Mouse (Mus musculus) macrophage (primary cell): ENCODE measurements around the gene Cmtm6. TPM values are rescaled to one million over a fixed set of nuclear protein-coding genes. Genes with fewer than 3 reads are reported as not detected.
"Not testable (repeated sequence)": the region's sequence is repeated elsewhere in the genome, so short reads cannot be mapped to it uniquely, and the experiment has no call there.

ENCODE experiments used
- H3K27ac ChIP-seq: fragments of 350-480 bp; formaldehyde crosslinking; 2 replicates; pipeline ENCODE4 v1.9.0; 2021
- H3K36me3 ChIP-seq: fragments of 350-480 bp; formaldehyde crosslinking; 2 replicates; pipeline ENCODE4 v1.9.0; 2021; ENCODE audit errors: inconsistent target
- H3K4me3 ChIP-seq: fragments of 350-480 bp; formaldehyde crosslinking; 2 replicates; pipeline ENCODE4 v1.9.0; 2021; ENCODE audit errors: inconsistent target
- H3K79me2 ChIP-seq: fragments of 350-480 bp; formaldehyde crosslinking; 2 replicates; pipeline ENCODE4 v1.9.0; 2021; ENCODE audit errors: inconsistent target
- WGBS: methylation state at CpG from one replicate; pipeline ENCODE4 v1.1.7; 2026; ENCODE audit warnings: inconsistent platforms; ENCODE audit not compliant: missing documents; 5-methylcytosine and 5-hydroxymethylcytosine counted together
- polyA plus RNA-seq: library from polyadenylated mRNA; stranded (reverse); fragments of 250-400 nt; gene quantifications from 3 replicates; pipeline ENCODE4 v1.2.4, GENCODE M21; 2018; ENCODE audit warnings: inconsistent platforms

The Cmtm6 gene
- polyA plus RNA-seq, 1 experiment from 2014 or later = 61.4 TPM

DNA sequence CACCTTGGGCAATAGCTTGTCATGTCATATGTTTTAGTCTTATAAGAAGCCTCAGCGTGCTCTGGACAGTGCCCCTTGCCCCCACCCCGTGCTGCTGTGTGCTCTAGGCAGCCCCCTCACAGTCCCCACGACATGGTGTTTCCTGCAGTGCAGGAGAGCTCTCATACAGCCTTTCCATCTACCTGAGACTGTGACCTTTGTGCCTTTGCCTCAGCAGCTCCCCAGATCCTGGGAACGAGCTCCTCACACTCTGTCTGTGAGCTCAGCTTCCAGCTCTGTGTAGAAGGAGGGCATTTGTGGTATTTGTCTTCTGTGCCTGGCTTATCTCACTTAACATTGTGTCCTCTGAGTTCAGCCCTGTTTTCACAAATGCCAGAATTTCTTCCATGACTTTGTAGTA, 29.0 kb upstream of the Cmtm6 start:
- 0 out of 2 replicates have a peak, but pooled peaks cover 15% of the 10 kb centered on the region for H3K36me3 ChIP-seq

DNA sequence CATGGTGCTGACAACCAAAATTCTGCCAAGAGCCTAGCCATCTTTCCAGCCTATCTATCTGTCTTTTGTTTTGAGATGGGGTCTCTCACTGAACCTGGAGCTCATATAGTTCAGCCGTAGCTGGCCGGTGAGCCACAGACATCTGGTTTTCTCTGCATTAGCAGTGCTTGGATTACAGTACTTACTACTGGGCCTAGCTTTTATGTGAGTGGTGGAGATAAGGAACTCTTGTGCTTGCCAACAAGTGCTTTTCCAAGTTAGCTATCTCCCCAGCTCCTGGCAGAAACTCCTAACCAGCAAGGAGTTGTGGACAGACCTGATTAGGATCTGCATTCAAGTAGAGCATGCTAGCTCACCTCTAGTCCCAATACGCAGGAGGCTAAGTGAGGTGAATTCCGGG, 23.1 kb upstream of the Cmtm6 start:
- 99% methylated on average over 4 of the region's 4 CpGs for WGBS
- H3K36me3 ChIP-seq = peaks cover 42% of the 10 kb centered on the region
- no peak overlapping the region for H3K27ac ChIP-seq
- no peak overlapping the region for H3K4me3 ChIP-seq
- H3K79me2 ChIP-seq = peaks cover 41% of the 10 kb centered on the region

More for the DNA sequence above, 29.0 kb upstream of the Cmtm6 start:
- WGBS = 97% methylated on average over 4 of the region's 4 CpGs
- H3K79me2 ChIP-seq = peaks cover 100% of the 10 kb centered on the region
- H3K4me3 ChIP-seq = no peak overlapping the region
- H3K27ac ChIP-seq = no peak overlapping the region

DNA sequence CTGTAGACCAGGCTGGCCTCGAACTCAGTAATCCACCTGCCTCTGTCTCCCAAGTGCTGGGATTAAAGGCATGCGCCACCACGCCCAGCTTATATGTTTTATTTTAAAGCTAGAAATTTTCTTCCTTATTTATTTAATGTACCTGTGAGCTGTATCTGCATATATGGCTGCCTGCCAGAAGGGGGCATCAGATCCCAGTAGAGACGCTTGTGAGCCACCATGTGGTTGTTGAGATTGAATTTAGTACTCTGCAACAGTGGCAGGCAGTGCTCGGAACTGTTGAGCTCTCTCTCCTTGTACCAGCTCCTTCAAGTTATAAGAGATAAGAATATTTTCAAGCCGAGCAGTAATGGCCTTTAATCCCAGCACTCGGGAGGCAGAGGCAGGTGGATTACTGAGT, 20.6 kb upstream of the Cmtm6 start:
- peaks cover 16% of the 10 kb centered on the region; the same call in 1 of the 2 replicates for H3K79me2 ChIP-seq
- no peak overlapping the region for H3K27ac ChIP-seq
- H3K4me3 ChIP-seq = no peak overlapping the region
- H3K36me3 ChIP-seq = peaks cover 68% of the 10 kb centered on the region
- 82% methylated on average over 7 of the region's 7 CpGs for WGBS

- 94% methylated on average over 7 of the region's 7 CpGs for WGBS
Observed at GRCm38 (mm10) chr9:114713481-114713880, 17.4 kb upstream of the Cmtm6 start.

GRCm38 (mm10) chr9:114716677-114717331, 14.1 kb upstream of the Cmtm6 start:
- WGBS = 91% methylated on average over 18 of the region's 18 CpGs
- no peak overlapping the region for H3K4me3 ChIP-seq
- H3K36me3 ChIP-seq = peaks cover 90% of the 10 kb centered on the region
- no peaks in the 10 kb centered on the region for H3K79me2 ChIP-seq
- H3K27ac ChIP-seq = no peak overlapping the region

More at GRCm38 (mm10) chr9:114713481-114713880, 17.4 kb upstream of the Cmtm6 start:
- peaks cover 81% of the 10 kb centered on the region for H3K36me3 ChIP-seq
- no peaks in the 10 kb centered on the region for H3K79me2 ChIP-seq
- no peak overlapping the region for H3K4me3 ChIP-seq
- H3K27ac ChIP-seq = no peak overlapping the region

GRCm38 (mm10) chr9:114727315-114727714, 3.6 kb upstream of the Cmtm6 start:
- H3K27ac ChIP-seq = no peak overlapping the region
- H3K36me3 ChIP-seq = peaks cover 10% of the 10 kb centered on the region; the same call in 1 of the 2 replicates
- H3K79me2 ChIP-seq = peaks cover 9% of the 10 kb centered on the region
- no peak overlapping the region for H3K4me3 ChIP-seq
- WGBS = 4% methylated on average over 3 of the region's 3 CpGs

DNA sequence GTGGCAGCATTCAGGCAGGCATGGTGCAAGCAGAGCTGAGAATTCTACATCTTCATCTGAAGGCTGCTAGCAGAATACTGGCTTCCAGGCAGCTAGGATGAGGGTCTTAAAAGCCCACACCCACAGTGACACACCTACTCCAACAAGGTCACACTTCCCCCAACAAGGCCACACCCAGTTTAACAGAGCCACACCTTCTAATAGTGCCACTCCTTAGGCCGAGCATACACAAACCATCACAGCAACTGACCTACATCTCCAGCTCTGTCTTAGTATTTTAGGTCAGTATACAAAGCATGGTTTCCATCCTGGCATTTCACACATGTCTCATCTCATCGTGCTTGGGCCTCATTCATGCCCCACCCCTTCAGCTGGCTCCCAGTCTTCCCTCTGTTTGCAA, 2.5 kb upstream of the Cmtm6 start:
- H3K36me3 ChIP-seq, H3K4me3 ChIP-seq, H3K27ac ChIP-seq: not testable (repeated sequence)
- WGBS = 82% methylated on average over 2 of the region's 2 CpGs
- H3K79me2 ChIP-seq = peaks cover 21% of the 10 kb centered on the region

GRCm38 (mm10) chr9:114729911-114730805, 758 bp upstream of the Cmtm6 start:
- Histone ChIP-seq H3K36me3 (no peaks in the 10 kb centered on the region), H3K4me3 (peak overlapping the region; percentile 77), H3K79me2 (peaks cover 38% of the 10 kb centered on the region), H3K27ac (peak overlapping the region; percentile 27)
- 28% methylated on average over 19 of the region's 30 CpGs for WGBS

- 42% methylated on average over 12 of the region's 12 CpGs for WGBS
- peaks cover 57% of the 10 kb centered on the region for H3K79me2 ChIP-seq
- 0 out of 2 replicates have a peak, but pooled peaks cover 6% of the 10 kb centered on the region for H3K36me3 ChIP-seq
- peak overlapping the region; percentile 62 for H3K27ac ChIP-seq
- H3K4me3 ChIP-seq = peak overlapping the region; percentile 77
Observed at GRCm38 (mm10) chr9:114731871-114732682, 1.2 kb downstream of the Cmtm6 start.

DNA sequence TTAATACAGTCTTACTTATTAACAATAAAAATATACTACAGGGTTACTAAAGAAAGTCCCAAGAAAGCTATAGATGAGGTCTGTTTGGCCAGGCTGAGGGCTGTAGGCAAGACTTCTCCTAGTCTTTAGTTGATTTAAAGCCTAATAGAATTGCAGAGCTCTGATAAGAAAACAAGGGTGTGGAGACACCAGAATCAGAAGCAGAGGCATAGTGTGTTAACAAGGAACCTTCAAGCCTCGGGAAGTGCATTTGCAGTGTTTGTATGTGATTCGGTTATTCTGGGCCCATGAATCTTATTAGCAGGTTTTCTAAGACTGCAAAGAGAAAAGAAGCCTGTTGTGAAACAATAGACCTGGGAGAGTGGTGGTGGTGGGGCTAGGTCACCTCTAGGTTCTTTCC, 2.3 kb downstream of the Cmtm6 start:
- no peak overlapping the region for H3K4me3 ChIP-seq
- 89% methylated on average over 2 of the region's 2 CpGs for WGBS
- no peak overlapping the region for H3K27ac ChIP-seq
- H3K36me3 ChIP-seq = 0 out of 2 replicates have a peak, but pooled peaks cover 14% of the 10 kb centered on the region
- peaks cover 69% of the 10 kb centered on the region for H3K79me2 ChIP-seq

- Histone ChIP-seq H3K4me3 (no peak overlapping the region), H3K27ac (no peak overlapping the region)
- WGBS = 78% methylated on average over 11 of the region's 11 CpGs
Observed at GRCm38 (mm10) chr9:114736442-114736841, 5.5 kb downstream of the Cmtm6 start.

DNA sequence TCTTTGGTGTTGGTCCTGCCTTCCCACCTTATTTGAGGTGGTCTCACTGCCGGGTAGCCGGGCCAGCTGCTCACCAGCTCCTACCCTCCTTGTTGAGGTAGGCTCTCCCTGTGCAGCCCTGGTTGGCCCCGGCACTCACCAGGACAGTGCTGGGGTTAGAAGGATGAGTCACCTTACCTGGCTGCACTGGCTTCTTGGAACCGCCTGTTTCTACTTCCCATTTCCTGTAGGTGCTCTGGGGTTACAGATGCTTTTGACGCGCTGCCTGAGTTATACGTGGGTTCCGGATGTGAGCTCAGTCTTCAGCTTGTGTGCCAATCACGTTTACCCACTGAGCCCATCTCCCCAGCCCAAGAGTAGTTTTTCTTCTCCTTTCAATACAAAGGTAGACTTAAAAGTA, 9.4 kb downstream of the Cmtm6 start:
- Histone ChIP-seq H3K79me2 (peaks cover 80% of the 10 kb centered on the region), H3K36me3 (peaks cover 26% of the 10 kb centered on the region; the same call in 1 of the 2 replicates), H3K4me3 (no peak overlapping the region), H3K27ac (no peak overlapping the region)
- 82% methylated on average over 9 of the region's 9 CpGs for WGBS

More at GRCm38 (mm10) chr9:114736442-114736841, 5.5 kb downstream of the Cmtm6 start:
- H3K36me3 ChIP-seq = peaks cover 26% of the 10 kb centered on the region; the same call in 1 of the 2 replicates
- H3K79me2 ChIP-seq = peaks cover 98% of the 10 kb centered on the region

DNA sequence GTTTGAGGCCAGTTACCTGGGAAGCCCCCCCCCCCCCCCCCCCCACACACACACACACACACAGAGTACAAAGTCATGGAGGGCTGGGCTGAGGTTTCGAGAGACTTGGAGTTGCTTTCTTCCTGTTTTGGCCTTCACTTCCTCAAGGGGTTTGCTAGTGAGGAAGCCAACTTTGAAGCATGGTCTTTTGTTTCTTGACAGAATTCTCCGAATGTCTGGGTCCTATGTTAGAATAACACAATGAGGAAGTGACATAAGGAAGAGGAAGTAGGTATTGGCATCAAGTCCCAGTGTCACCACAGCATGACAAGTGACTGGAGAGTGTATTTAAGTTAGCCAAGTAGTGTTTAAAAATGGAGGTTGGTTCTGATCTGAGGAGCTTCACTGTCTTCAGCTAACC, 11.8 kb downstream of the Cmtm6 start:
- Histone ChIP-seq H3K4me3 (no peak overlapping the region), H3K27ac (peak overlapping the region; percentile 87), H3K79me2 (peaks cover 79% of the 10 kb centered on the region), H3K36me3 (peaks cover 28% of the 10 kb centered on the region; the same call in 1 of the 2 replicates)
- 0% methylated on average over 2 of the region's 2 CpGs for WGBS

DNA sequence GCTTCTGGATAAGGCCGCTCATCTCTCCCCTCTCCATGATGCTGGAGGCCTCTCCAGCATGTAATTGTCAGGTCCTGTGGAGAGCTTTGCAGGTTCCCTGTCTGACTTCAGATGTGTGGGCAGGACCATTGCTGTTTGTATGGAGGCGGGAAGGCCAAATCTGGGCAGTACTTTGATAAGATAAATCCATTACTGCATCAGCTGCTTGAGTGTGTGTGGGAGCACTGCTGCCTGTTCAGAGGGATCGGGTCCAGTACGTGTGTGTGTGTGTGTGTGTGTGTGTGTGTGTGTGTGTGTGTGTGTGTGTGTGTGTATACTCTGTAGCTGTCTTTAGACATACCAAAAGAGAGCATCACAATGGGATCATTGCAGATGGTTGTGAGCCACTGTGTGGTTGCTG, 14.2 kb downstream of the Cmtm6 start:
- H3K79me2 ChIP-seq = peaks cover 66% of the 10 kb centered on the region
- 87% methylated on average over 4 of the region's 4 CpGs for WGBS
- peaks cover 19% of the 10 kb centered on the region; the same call in 1 of the 2 replicates for H3K36me3 ChIP-seq
- peak overlapping the region; percentile 83 for H3K27ac ChIP-seq
- no peak overlapping the region for H3K4me3 ChIP-seq
